11 mouse cellular contexts compared by ENCODE assay signal in the genomic region with DNA sequence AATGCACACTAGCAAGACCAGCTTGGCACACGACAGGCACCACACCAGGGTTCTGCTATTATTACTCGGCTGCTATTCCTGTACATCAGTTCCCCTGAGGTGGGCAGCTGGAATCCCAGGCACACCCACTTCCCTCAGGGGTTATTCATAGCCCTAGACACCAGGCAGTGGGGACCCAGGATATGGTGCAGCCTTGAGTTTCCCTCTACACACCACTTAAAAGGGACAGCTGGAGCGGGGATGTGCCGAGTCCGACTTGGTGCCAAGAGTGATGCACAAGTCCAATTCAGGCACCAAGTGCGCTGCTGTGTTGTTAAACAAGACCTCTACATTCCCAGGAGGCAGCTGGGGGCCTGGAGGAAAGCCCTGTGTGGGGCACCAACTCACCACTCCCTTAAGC. TPM values are rescaled to one million over a fixed set of nuclear protein-coding genes. Genes with fewer than 3 reads are reported as not detected.
DNase-seq lines count a peak whose midpoint lies in the region; ATAC-seq lines count a peak whose summit lies in the region.
"Had no signal": no experiment of that assay in that cellular context is flagged by ENCODE, and none has a peak within 500 bp of the region (broad histone marks: within the 10 kb centered on the region; RNA-seq: fewer than 3 reads in every experiment).

No protein-coding gene starts in this region.

- intact Hi-C loops in gastrocnemius, postnatal 14 days (cut with DNase I; ENCODE audit: low total_unique reads) = no loop called here

- no peak overlapping the region for H3K4me2 ChIP-seq in forebrain, embryonic 12.5 days

- no peaks in the 10 kb centered on the region for H3K27me3 ChIP-seq in forebrain, embryonic 10.5 days (ENCODE audit: poor library complexity, severe bottlenecking)
- no peaks in the 10 kb centered on the region for H3K27me3 ChIP-seq in forebrain, embryonic 12.5 days

- H3K4me3 ChIP-seq in forebrain, embryonic 10.5 days = no peak overlapping the region
- no peak overlapping the region for H3K4me3 ChIP-seq in forebrain, embryonic 12.5 days (replicated peaks)

- no peaks in the 10 kb centered on the region for H3K9me3 ChIP-seq in forebrain, embryonic 10.5 days
- H3K9me3 ChIP-seq in forebrain, embryonic 12.5 days = no peaks in the 10 kb centered on the region

- H3K36me3 ChIP-seq in forebrain, embryonic 10.5 days (replicated peaks) = peaks cover 24% of the 10 kb centered on the region
- peaks cover 7% of the 10 kb centered on the region for H3K36me3 ChIP-seq in forebrain, embryonic 12.5 days (replicated peaks)

- no peak for DNase-seq in forebrain, embryonic 10.5 days (ENCODE audit: extremely low spot score, low spot score)
- peak; percentile 67 for DNase-seq in gastrocnemius, postnatal 14 days
- peak; percentile 56 to 64 for DNase-seq in left cerebral cortex, adult 18-20 months (ENCODE audit: low spot score in 2 of 2)
- DNase-seq in right cerebral cortex, adult 2 months (ENCODE audit: low spot score in 2 of 2) = peak; percentile 51 to 75
- DNase-seq in kidney, adult 18-20 months = no peak
- DNase-seq in layer of hippocampus, postnatal 10 days (ENCODE audit: low spot score in 2 of 2) = no peak
- DNase-seq: lung, adult 18-20 months; thymus, postnatal 25 days had no signal

- no peak overlapping the region for H3K9ac ChIP-seq in forebrain, embryonic 12.5 days

- ATAC-seq in forebrain, embryonic 12.5 days (ENCODE audit: low FRiP score) = no peak
- no peak for ATAC-seq in CD4-positive, CD25-positive, alpha-beta regulatory T cell, adult 4 months

- peak overlapping the region; percentile 60 for H3K27ac ChIP-seq in forebrain, embryonic 10.5 days
- H3K27ac ChIP-seq in forebrain, embryonic 12.5 days = no peak overlapping the region
- H3K27ac ChIP-seq: kidney, postnatal 0 days had no signal

- 90% methylated on average over 6 of the region's 6 CpGs for WGBS in forebrain, embryonic 10.5 days
- WGBS in forebrain, embryonic 12.5 days = 79% methylated on average over 6 of the region's 6 CpGs

- peaks cover 59% of the 10 kb centered on the region for H3K4me1 ChIP-seq in forebrain, embryonic 10.5 days
- H3K4me1 ChIP-seq in forebrain, embryonic 12.5 days = peaks cover 57% of the 10 kb centered on the region

RNA-seq across cellular contexts. Expression of gene Mapkapk2, which starts 34.8 kb away (rescaled TPM):
- polyA plus RNA-seq in forebrain, embryonic 10.5 days (2016; fragmentation: Nextera tagmentation; extraction: Ambion mirVana) = 41.1 and 41.3 TPM in 2 replicates
- polyA plus RNA-seq in forebrain, embryonic 12.5 days (2016; fragmentation: Nextera tagmentation; extraction: Ambion mirVana) = 51.0 and 55.3 TPM in 2 replicates
- 100 to 1,000 TPM; 151 to 154 TPM for total RNA-seq in gastrocnemius, postnatal 14 days (2021)
- 10 to 100 TPM; 35.8 to 37.2 TPM for total RNA-seq in left cerebral cortex, adult 18-20 months (2021)
- polyA plus RNA-seq in CD4-positive, CD25-positive, alpha-beta regulatory T cell, adult 4 months (2017; shearing (Covaris generic)) = 10 to 100 TPM in 1 of 2 experiments, 1 to 10 TPM in 1; 5.6 to 10.9 TPM
- 10 to 100 TPM; 31.2 to 34.0 TPM for total RNA-seq in layer of hippocampus, postnatal 10 days (2021)

RNA-seq across cellular contexts. Expression of gene Il10, which starts 43.2 kb away (rescaled TPM):
- not detected in 2 replicates for polyA plus RNA-seq in forebrain, embryonic 10.5 days (2016; fragmentation: Nextera tagmentation; extraction: Ambion mirVana)
- polyA plus RNA-seq in forebrain, embryonic 12.5 days (2016; fragmentation: Nextera tagmentation; extraction: Ambion mirVana) = not detected in 2 replicates
- total RNA-seq in gastrocnemius, postnatal 14 days (2021) = not detected
- not detected for total RNA-seq in left cerebral cortex, adult 18-20 months (2021)
- 10 to 100 TPM in 1 of 2 experiments, 1 to 10 TPM in 1; 5.9 to 13.6 TPM for polyA plus RNA-seq in CD4-positive, CD25-positive, alpha-beta regulatory T cell, adult 4 months (2017; shearing (Covaris generic))
- total RNA-seq in layer of hippocampus, postnatal 10 days (2021) = not detected

Comparison
In these comparisons a context has a peak if more than half of its experiments do, and no peak if none do; other contexts are left out.
1. DNase-seq: peak in gastrocnemius, postnatal 14 days (single experiment), left cerebral cortex, adult 18-20 months (2 of 2) and right cerebral cortex, adult 2 months (2 of 2); none in forebrain, embryonic 10.5 days (single experiment), kidney, adult 18-20 months (single experiment) and layer of hippocampus, postnatal 10 days (0 of 2).